ENCODE assay signal across 31 mouse cellular contexts in the genomic region with DNA sequence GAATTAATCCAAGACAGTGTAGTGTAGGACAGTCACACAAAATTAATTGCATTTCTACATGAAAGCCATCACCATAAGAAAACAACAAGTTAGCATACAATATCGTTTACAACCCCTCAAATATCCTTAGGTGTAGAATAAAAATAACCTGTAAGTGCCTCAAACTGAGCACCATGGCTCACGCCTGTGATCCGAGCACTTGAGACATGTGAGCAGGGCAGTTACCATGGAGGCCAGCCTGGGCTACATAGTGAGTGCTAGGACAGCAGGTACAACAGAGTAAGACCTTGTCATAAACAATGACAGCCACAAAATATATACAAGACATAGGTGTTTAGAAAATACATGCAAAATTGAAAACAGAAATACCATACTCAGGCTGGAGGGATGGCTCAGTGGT.
"Had no signal": no experiment of that assay in that cellular context is flagged by ENCODE, and none has a peak within 500 bp of the region (broad histone marks: within the 10 kb centered on the region; RNA-seq: fewer than 3 reads in every experiment).

No protein-coding gene starts in this region.

- ATAC-seq: liver, embryonic 12.5 days; liver, postnatal 0 days; lung, postnatal 0 days; midbrain, embryonic 15.5 days; midbrain, embryonic 16.5 days had no signal

- H3K4me1 ChIP-seq: limb, embryonic 10.5 days; limb, embryonic 13.5 days; limb, embryonic 15.5 days; liver, embryonic 12.5 days; liver, embryonic 13.5 days; liver, embryonic 15.5 days; lung, embryonic 15.5 days; megakaryocyte, embryonic 14.5 days; neural tube, embryonic 12.5 days had no signal

- H3K9ac ChIP-seq: limb, embryonic 12.5 days; limb, embryonic 13.5 days; limb, embryonic 15.5 days; liver, embryonic 12.5 days; liver, embryonic 13.5 days; liver, embryonic 14.5 days; liver, embryonic 15.5 days; liver, postnatal 0 days; lung, embryonic 14.5 days; lung, embryonic 15.5 days; midbrain, embryonic 12.5 days; midbrain, embryonic 15.5 days; neural tube, embryonic 12.5 days had no signal

- H3K27me3 ChIP-seq: limb, embryonic 15.5 days; liver, embryonic 12.5 days; liver, embryonic 13.5 days; liver, embryonic 15.5 days; lung, embryonic 15.5 days; midbrain, embryonic 12.5 days; midbrain, embryonic 15.5 days; neural tube, embryonic 12.5 days had no signal

- H3K36me3 ChIP-seq: limb, embryonic 10.5 days; limb, embryonic 12.5 days; limb, embryonic 13.5 days; limb, embryonic 15.5 days; liver, embryonic 12.5 days; liver, embryonic 13.5 days; liver, embryonic 15.5 days; lung, embryonic 15.5 days; midbrain, embryonic 10.5 days; midbrain, embryonic 12.5 days; midbrain, embryonic 15.5 days; neural tube, embryonic 12.5 days had no signal

- H3K4me2 ChIP-seq: limb, embryonic 12.5 days; limb, embryonic 13.5 days; limb, embryonic 15.5 days; liver, embryonic 11.5 days; liver, embryonic 12.5 days; liver, embryonic 13.5 days; liver, embryonic 15.5 days; lung, embryonic 14.5 days; lung, embryonic 15.5 days; midbrain, embryonic 12.5 days; midbrain, embryonic 15.5 days; neural tube, embryonic 12.5 days had no signal

- H3K27ac ChIP-seq: left cerebral cortex, adult 2 months; limb, embryonic 10.5 days; limb, embryonic 12.5 days; limb, embryonic 13.5 days; limb, embryonic 15.5 days; liver, embryonic 12.5 days; liver, embryonic 13.5 days; liver, embryonic 14.5 days; liver, embryonic 15.5 days; lung, embryonic 15.5 days; macrophage; midbrain, embryonic 10.5 days; midbrain, embryonic 12.5 days; midbrain, embryonic 15.5 days; neural tube, embryonic 12.5 days had no signal

- H3K4me3 ChIP-seq: left cerebral cortex, adult 2 months; limb, embryonic 10.5 days; limb, embryonic 12.5 days; limb, embryonic 13.5 days; limb, embryonic 15.5 days; liver, embryonic 12.5 days; liver, embryonic 13.5 days; liver, embryonic 15.5 days; lung, embryonic 15.5 days; megakaryocyte, embryonic 14.5 days; midbrain, embryonic 10.5 days; midbrain, embryonic 12.5 days; midbrain, embryonic 15.5 days; myocyte; neural tube, embryonic 12.5 days had no signal

- DNase-seq: left cerebral cortex, postnatal 4 days; liver; liver, embryonic 13.5 days; liver, postnatal 0 days; lung, adult 18-20 months; lung, adult 2 months; lung, embryonic 14.5 days; lung, postnatal 10 days; lung, postnatal 14 days; lung, postnatal 36 days; lung, postnatal 4 days; midbrain, embryonic 14.5 days had no signal

- H3K9me3 ChIP-seq: limb, embryonic 10.5 days; limb, embryonic 12.5 days; limb, embryonic 13.5 days; limb, embryonic 15.5 days; liver, embryonic 12.5 days; liver, embryonic 13.5 days; liver, embryonic 15.5 days; lung, embryonic 15.5 days; megakaryocyte, embryonic 14.5 days; midbrain, embryonic 10.5 days; midbrain, embryonic 12.5 days; midbrain, embryonic 15.5 days; neural tube, embryonic 12.5 days had no signal
